Mouse (Mus musculus): ENCODE measurements around the gene Arhgap15. TPM values are rescaled to one million over a fixed set of nuclear protein-coding genes. Genes with fewer than 3 reads are reported as not detected.

The Arhgap15 gene
- total and polyA plus RNA-seq, 3 experiments, result 1.5 to 2.8 TPM; not detected in 1

DNA sequence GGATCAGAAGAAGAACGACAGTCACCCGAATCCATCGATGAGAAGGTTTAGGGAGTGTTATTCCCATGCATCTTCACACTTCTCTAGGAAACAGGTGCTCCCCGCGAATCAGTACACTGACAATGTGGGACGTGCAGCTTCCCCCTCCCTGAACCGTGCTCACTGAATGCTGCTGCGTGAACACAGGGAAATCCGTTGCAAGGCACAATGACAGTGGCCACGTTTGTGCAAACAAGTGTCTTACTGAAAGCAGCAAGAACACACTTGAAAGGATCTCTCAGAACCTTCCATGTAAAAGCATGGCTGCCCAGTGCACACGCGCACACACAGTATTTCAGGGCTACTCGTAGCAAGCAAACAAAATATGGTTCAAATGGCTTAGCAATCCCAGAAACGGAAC, 237.4 kb downstream of the Arhgap15 start:
- H3K36me3 ChIP-seq (ENCODE audit: control insufficient read depth in 1 of 2, insufficient read depth in 2 of 2, low read length in 2 of 2), result peaks cover 0 to 1% of the 10 kb centered on the region in 2 experiments; a peak in 1 of 4 replicates
- DNase-seq (ENCODE audit: low read depth, low spot score), result no peak
- H3K79me2 ChIP-seq (ENCODE audit: control insufficient read depth, insufficient read depth, low read length, poor library complexity), result no peaks in the 10 kb centered on the region
- no peak overlapping the region for H3K9ac ChIP-seq (ENCODE audit: control insufficient read depth, low read depth, low read length, poor library complexity, severe bottlenecking)
- TF ChIP-seq KAT2A (conservative IDR thresholded peaks at IDR 0.05; ENCODE audit: low read depth, low read length) (no peak), USF2 (IDR thresholded peaks at IDR 0.05; ENCODE audit: borderline replicate concordance in 1 of 2, insufficient read depth in 1 of 2, low read depth in 1 of 2, low read length in 2 of 2) (no peak), JUND (IDR thresholded peaks at IDR 0.05; ENCODE audit: low read depth, low read length) (no peak), SMC3 (IDR thresholded peaks at IDR 0.05; ENCODE audit: low read depth, low read length) (no peak), TCF12 (IDR thresholded peaks at IDR 0.05; ENCODE audit: low read depth, low read length) (no peak), CHD2 (IDR thresholded peaks at IDR 0.05; ENCODE audit: low read length) (no peak), GABPA (IDR thresholded peaks at IDR 0.05; ENCODE audit: low read depth, low read length) (no peak), MYB (IDR thresholded peaks at IDR 0.05; ENCODE audit: low read depth, low read length) (no peak), GATA1 (IDR thresholded peaks at IDR 0.05; ENCODE audit: low read depth, low read length) (no peak), UBTF (IDR thresholded peaks at IDR 0.05; ENCODE audit: borderline replicate concordance, insufficient read depth, low read depth, low read length) (no peak)
- no peak overlapping the region for H3K4me3 ChIP-seq (ENCODE audit: control insufficient read depth in 1 of 2, insufficient read depth in 1 of 2, low read depth in 2 of 2, low read length in 2 of 2)
- H3K27me3 ChIP-seq (ENCODE audit: control insufficient read depth in 1 of 2, insufficient read depth in 2 of 2, low read length in 2 of 2), result no peaks in the 10 kb centered on the region
- H3K9me3 ChIP-seq (replicated peaks; ENCODE audit: insufficient read depth, low read length), result no peaks in the 10 kb centered on the region
- peaks cover 0 to 4% of the 10 kb centered on the region in 2 experiments; a peak in 2 of 4 replicates for H3K4me1 ChIP-seq (ENCODE audit: control insufficient read depth in 1 of 2, insufficient read depth in 2 of 2, low read length in 2 of 2)
- no peak overlapping the region for H3K27ac ChIP-seq (ENCODE audit: control insufficient read depth, low read depth, low read length)

DNA sequence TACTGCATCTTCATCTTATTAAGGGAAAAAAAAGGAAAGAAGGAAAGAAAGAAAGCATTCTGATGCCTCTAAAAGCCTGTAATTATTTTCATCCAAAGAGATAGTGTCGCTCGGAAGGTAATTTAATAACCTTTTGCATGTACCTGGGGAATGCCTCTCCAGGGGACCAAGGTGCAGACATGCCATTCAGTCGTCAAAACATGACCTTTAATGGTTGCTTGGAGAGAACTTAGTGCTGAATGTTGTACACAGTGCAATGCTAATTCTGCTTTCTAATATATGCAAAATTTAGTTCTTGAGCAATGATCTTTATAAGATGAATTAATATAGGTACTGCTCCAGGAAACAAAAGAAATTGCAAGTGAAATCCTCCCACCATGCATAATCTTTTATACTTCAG, 239.3 kb downstream of the Arhgap15 start:
- H3K36me3 ChIP-seq (ENCODE audit: control insufficient read depth in 1 of 2, insufficient read depth in 2 of 2, low read length in 2 of 2), result peaks cover 0 to 4% of the 10 kb centered on the region in 2 experiments; a peak in 2 of 4 replicates
- no peak overlapping the region for H3K4me3 ChIP-seq (ENCODE audit: control insufficient read depth in 1 of 2, insufficient read depth in 1 of 2, low read depth in 2 of 2, low read length in 2 of 2)
- H3K9ac ChIP-seq (ENCODE audit: control insufficient read depth, low read depth, low read length, poor library complexity, severe bottlenecking), result no peak overlapping the region
- H3K9me3 ChIP-seq (replicated peaks; ENCODE audit: insufficient read depth, low read length), result no peaks in the 10 kb centered on the region
- H3K4me1 ChIP-seq (ENCODE audit: control insufficient read depth in 1 of 2, insufficient read depth in 2 of 2, low read length in 2 of 2), result peaks cover 0 to 5% of the 10 kb centered on the region in 2 experiments; a peak in 2 of 4 replicates
- H3K79me2 ChIP-seq (ENCODE audit: control insufficient read depth, insufficient read depth, low read length, poor library complexity), result no peaks in the 10 kb centered on the region
- no peak overlapping the region for H3K27ac ChIP-seq (ENCODE audit: control insufficient read depth, low read depth, low read length)
- H3K27me3 ChIP-seq (ENCODE audit: control insufficient read depth in 1 of 2, insufficient read depth in 2 of 2, low read length in 2 of 2), result no peaks in the 10 kb centered on the region
- no peak for DNase-seq (ENCODE audit: low read depth, low spot score)
- TF ChIP-seq UBTF (IDR thresholded peaks at IDR 0.05; ENCODE audit: borderline replicate concordance, insufficient read depth, low read depth, low read length), result no peak
- TF ChIP-seq SMC3 (IDR thresholded peaks at IDR 0.05; ENCODE audit: low read depth, low read length), result no peak
- TF ChIP-seq ZMIZ1 (IDR thresholded peaks at IDR 0.05; ENCODE audit: low read depth, low read length), result no peak
- no peak for TF ChIP-seq GATA1 (IDR thresholded peaks at IDR 0.05; ENCODE audit: low read depth, low read length)
- TF ChIP-seq MAX (IDR thresholded peaks at IDR 0.05; ENCODE audit: low read length), result no peak
- TF ChIP-seq MAFK (IDR thresholded peaks at IDR 0.05; ENCODE audit: borderline replicate concordance, low read depth, low read length), result no peak
- no peak for TF ChIP-seq CHD2 (IDR thresholded peaks at IDR 0.05; ENCODE audit: low read length)
- no peak for TF ChIP-seq ZNF384 (IDR thresholded peaks at IDR 0.05; ENCODE audit: low read depth, low read length)
